Mouse (Mus musculus): ENCODE data around the gene AC161166.1. TPM values are rescaled to one million over a fixed set of nuclear protein-coding genes. Genes with fewer than 3 reads are reported as not detected.

The AC161166.1 gene
- total and polyA plus RNA-seq, 2 experiments from 2014 or later = 0.10 TPM; not detected in 1

DNA sequence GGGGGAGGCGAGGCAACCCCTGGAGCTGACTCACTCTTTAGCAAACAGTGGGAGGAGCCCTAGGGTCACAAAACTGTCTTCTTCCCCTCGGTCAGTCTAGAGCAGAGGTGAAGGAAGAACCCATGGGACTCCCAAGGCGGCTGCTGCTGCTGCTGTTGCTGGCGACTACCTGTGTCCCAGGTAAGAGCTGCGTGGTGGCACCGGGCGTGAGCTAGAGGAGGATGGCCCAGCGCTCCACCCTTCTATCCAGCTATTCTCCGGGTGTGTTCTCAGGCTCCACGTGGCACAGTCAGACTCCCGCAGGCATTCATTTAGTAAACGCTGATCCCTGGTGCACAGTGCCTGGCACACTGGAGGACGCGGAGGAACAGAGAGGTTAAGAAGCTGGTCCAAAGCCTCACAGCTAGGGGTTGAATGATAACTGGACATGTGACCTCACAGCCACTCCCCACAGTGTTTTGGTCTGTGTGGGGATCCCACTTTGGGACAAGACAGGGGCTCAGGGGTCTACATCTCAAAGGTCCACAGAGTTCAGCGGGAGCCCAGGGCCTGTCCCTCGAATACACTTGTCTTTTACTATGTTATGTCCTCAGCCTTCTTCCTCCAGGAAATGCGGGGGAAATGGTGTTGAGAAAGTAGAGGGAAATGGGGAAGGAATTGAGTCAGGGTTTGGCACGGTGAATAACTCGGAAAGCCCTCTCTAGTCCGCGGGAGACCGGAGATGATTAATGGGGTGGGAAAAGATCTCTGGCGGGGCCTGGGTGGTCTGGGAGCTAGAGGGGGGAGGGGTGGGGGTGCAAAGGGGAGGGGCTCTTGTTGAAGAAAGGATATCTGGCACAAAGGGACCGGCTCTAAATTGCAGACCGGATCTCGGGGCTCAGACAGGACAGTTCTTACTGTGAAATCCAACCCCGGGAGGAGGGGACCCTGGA lies 49.6 kb downstream of the AC161166.1 start, which contains the start of gene Plaur:
TSS of gene Plaur (plus strand) at position 97 of the 932 bp plus-strand sequence.
- DNase-seq (ENCODE audit: low spot score) (peak; percentile 56), ATAC-seq (ENCODE audit: insufficient read depth, low read depth) (peak; percentile 62)
- 3% methylated on average over 27 of the region's 27 CpGs for WGBS
- H3K9me3 ChIP-seq (replicated peaks; ENCODE audit: control insufficient read depth, low read length) = no peaks in the 10 kb centered on the region
- no peaks in the 10 kb centered on the region; the same call in 1 of the 2 replicates for H3K27me3 ChIP-seq (ENCODE audit: control insufficient read depth, insufficient read depth, low read length)
- peaks cover 4% of the 10 kb centered on the region; the same call in 1 of the 2 replicates for H3K4me1 ChIP-seq (ENCODE audit: control insufficient read depth, insufficient read depth)
- no peak for TF ChIP-seq CTCF (IDR thresholded peaks at IDR 0.05; ENCODE audit: low read depth)
- no peak for TF ChIP-seq EP300 (IDR thresholded peaks at IDR 0.05; ENCODE audit: low read depth)
- peak within 1 kb of the TSS; percentile 40 for H3K4me3 ChIP-seq (ENCODE audit: low read depth, low read length)
- H3K36me3 ChIP-seq (replicated peaks; ENCODE audit: control insufficient read depth, insufficient read depth, low read length) = peaks cover 8% of the 10 kb centered on the region; the same call in 1 of the 2 replicates
- peak within 1 kb of the TSS; percentile 55 for H3K4me2 ChIP-seq (ENCODE audit: low read depth, low read length)
- peak within 1 kb of the TSS; percentile 76 for H3K27ac ChIP-seq (ENCODE audit: low read depth)
- H3K9ac ChIP-seq (replicated peaks; ENCODE audit: low read depth, low read length) = no peak within 1 kb of the TSS; the same call in 1 of the 2 replicates

- no peak overlapping the region for H3K4me3 ChIP-seq (ENCODE audit: low read depth, low read length)
- no peaks in the 10 kb centered on the region; the same call in 1 of the 2 replicates for H3K27me3 ChIP-seq (ENCODE audit: control insufficient read depth, insufficient read depth, low read length)
- peaks cover 4% of the 10 kb centered on the region; the same call in 1 of the 2 replicates for H3K4me1 ChIP-seq (ENCODE audit: control insufficient read depth, insufficient read depth)
- H3K4me2 ChIP-seq (ENCODE audit: low read depth, low read length) = peak overlapping the region; percentile 11; the same call in 1 of the 2 replicates
- DNase-seq (ENCODE audit: low spot score) (no peak), ATAC-seq (ENCODE audit: insufficient read depth, low read depth) (no peak)
- H3K27ac ChIP-seq (ENCODE audit: low read depth) = peak overlapping the region; percentile 51; the same call in 1 of the 2 replicates
- H3K9ac ChIP-seq (replicated peaks; ENCODE audit: low read depth, low read length) = no peak overlapping the region
- H3K9me3 ChIP-seq (replicated peaks; ENCODE audit: control insufficient read depth, low read length) = no peaks in the 10 kb centered on the region
- TF ChIP-seq CTCF (IDR thresholded peaks at IDR 0.05; ENCODE audit: low read depth) (no peak), EP300 (IDR thresholded peaks at IDR 0.05; ENCODE audit: low read depth) (no peak)
- WGBS = 36% methylated on average over 14 of the region's 14 CpGs
- H3K36me3 ChIP-seq (replicated peaks; ENCODE audit: control insufficient read depth, insufficient read depth, low read length) = 0 out of 2 replicates have a peak, but pooled peaks cover 5% of the 10 kb centered on the region
These were observed 50.7 kb downstream of the AC161166.1 start for GRCm38 (mm10) chr7:24461376-24462051.

Other genes starting within 250 kb of the AC161166.1 start
- 6.8 and 7.8 TPM in 2 replicates for gene Zfp93, start 242.0 kb downstream of the AC161166.1 start, total RNA-seq (2014; rRNA removed; ENCODE audit: low replicate concordance)
- 4.1 and 5.0 TPM in 2 replicates for gene Zfp93, start 242.0 kb downstream of the AC161166.1 start, polyA plus RNA-seq (2015; fragmentation: Nextera tagmentation; extraction: Ambion mirVana)
- gene Zfp61, start 211.2 kb downstream of the AC161166.1 start, total RNA-seq (2014; rRNA removed; ENCODE audit: low replicate concordance) = 3.4 and 14.6 TPM in 2 replicates
- gene Zfp61, start 211.2 kb downstream of the AC161166.1 start, polyA plus RNA-seq (2015; fragmentation: Nextera tagmentation; extraction: Ambion mirVana) = 6.7 and 6.8 TPM in 2 replicates
- gene Zfp94, start 195.8 kb downstream of the AC161166.1 start, total RNA-seq (2014; rRNA removed; ENCODE audit: low replicate concordance) = 0.95 and 4.1 TPM in 2 replicates
- gene Zfp94, start 195.8 kb downstream of the AC161166.1 start, polyA plus RNA-seq (2015; fragmentation: Nextera tagmentation; extraction: Ambion mirVana) = 2.8 and 2.9 TPM in 2 replicates
- not detected in 2 replicates for gene Tescl, start 178.5 kb downstream of the AC161166.1 start, total RNA-seq (2014; rRNA removed; ENCODE audit: low replicate concordance)
- 0.14 TPM in 1 of 2 replicates, not detected in the other for gene Tescl, start 178.5 kb downstream of the AC161166.1 start, polyA plus RNA-seq (2015; fragmentation: Nextera tagmentation; extraction: Ambion mirVana)
- not detected in 2 replicates for gene Lypd5, start 163.3 kb downstream of the AC161166.1 start, total RNA-seq (2014; rRNA removed; ENCODE audit: low replicate concordance)
- gene Lypd5, start 163.3 kb downstream of the AC161166.1 start, polyA plus RNA-seq (2015; fragmentation: Nextera tagmentation; extraction: Ambion mirVana) = not detected in 2 replicates
- gene Kcnn4, start 142.2 kb downstream of the AC161166.1 start, total RNA-seq (2014; rRNA removed; ENCODE audit: low replicate concordance) = 0.69 and 2.0 TPM in 2 replicates
- 0.85 and 0.98 TPM in 2 replicates for gene Kcnn4, start 142.2 kb downstream of the AC161166.1 start, polyA plus RNA-seq (2015; fragmentation: Nextera tagmentation; extraction: Ambion mirVana)
- 15.5 and 30.2 TPM in 2 replicates for gene Smg9, start 112.8 kb downstream of the AC161166.1 start, total RNA-seq (2014; rRNA removed; ENCODE audit: low replicate concordance)
- gene Smg9, start 112.8 kb downstream of the AC161166.1 start, polyA plus RNA-seq (2015; fragmentation: Nextera tagmentation; extraction: Ambion mirVana) = 13.1 and 13.5 TPM in 2 replicates
- not detected in 2 replicates for gene Irgc1, start 60.2 kb downstream of the AC161166.1 start, total RNA-seq (2014; rRNA removed; ENCODE audit: low replicate concordance)
- gene Irgc1, start 60.2 kb downstream of the AC161166.1 start, polyA plus RNA-seq (2015; fragmentation: Nextera tagmentation; extraction: Ambion mirVana) = not detected in 2 replicates
- 13.1 and 16.0 TPM in 2 replicates for gene Plaur, start 50.0 kb downstream of the AC161166.1 start, total RNA-seq (2014; rRNA removed; ENCODE audit: low replicate concordance)
- 6.1 and 6.5 TPM in 2 replicates for gene Plaur, start 50.0 kb downstream of the AC161166.1 start, polyA plus RNA-seq (2015; fragmentation: Nextera tagmentation; extraction: Ambion mirVana)
- gene Cadm4, start 30.4 kb downstream of the AC161166.1 start, total RNA-seq (2014; rRNA removed; ENCODE audit: low replicate concordance) = 14.3 and 30.5 TPM in 2 replicates
- gene Cadm4, start 30.4 kb downstream of the AC161166.1 start, polyA plus RNA-seq (2015; fragmentation: Nextera tagmentation; extraction: Ambion mirVana) = 4.1 and 4.2 TPM in 2 replicates
- 24.8 and 36.3 TPM in 2 replicates for gene Zfp428, start 5.4 kb downstream of the AC161166.1 start, total RNA-seq (2014; rRNA removed; ENCODE audit: low replicate concordance)
- gene Zfp428, start 5.4 kb downstream of the AC161166.1 start, polyA plus RNA-seq (2015; fragmentation: Nextera tagmentation; extraction: Ambion mirVana) = 39.1 and 39.3 TPM in 2 replicates
- gene Irgq, start 18.2 kb upstream of the AC161166.1 start, total RNA-seq (2014; rRNA removed; ENCODE audit: low replicate concordance) = 22.1 and 24.5 TPM in 2 replicates
- 4.5 and 4.8 TPM in 2 replicates for gene Irgq, start 18.2 kb upstream of the AC161166.1 start, polyA plus RNA-seq (2015; fragmentation: Nextera tagmentation; extraction: Ambion mirVana)
- not detected in 2 replicates for gene Pinlyp, start 33.7 kb upstream of the AC161166.1 start, total RNA-seq (2014; rRNA removed; ENCODE audit: low replicate concordance)
- not detected in 2 replicates for gene Pinlyp, start 33.7 kb upstream of the AC161166.1 start, polyA plus RNA-seq (2015; fragmentation: Nextera tagmentation; extraction: Ambion mirVana)
- gene Xrcc1, start 33.8 kb upstream of the AC161166.1 start, total RNA-seq (2014; rRNA removed; ENCODE audit: low replicate concordance) = 30.3 and 46.1 TPM in 2 replicates
- 30.7 and 31.1 TPM in 2 replicates for gene Xrcc1, start 33.8 kb upstream of the AC161166.1 start, polyA plus RNA-seq (2015; fragmentation: Nextera tagmentation; extraction: Ambion mirVana)
- 21.2 and 42.2 TPM in 2 replicates for gene Ethe1, start 75.1 kb upstream of the AC161166.1 start, total RNA-seq (2014; rRNA removed; ENCODE audit: low replicate concordance)
- gene Ethe1, start 75.1 kb upstream of the AC161166.1 start, polyA plus RNA-seq (2015; fragmentation: Nextera tagmentation; extraction: Ambion mirVana) = 21.5 and 23.1 TPM in 2 replicates
- 0.04 TPM in 1 of 2 replicates, not detected in the other for gene Zfp575, start 75.2 kb upstream of the AC161166.1 start, total RNA-seq (2014; rRNA removed; ENCODE audit: low replicate concordance)
- 0.58 and 0.67 TPM in 2 replicates for gene Zfp575, start 75.2 kb upstream of the AC161166.1 start, polyA plus RNA-seq (2015; fragmentation: Nextera tagmentation; extraction: Ambion mirVana)
- not detected in 2 replicates for gene Phldb3, start 98.3 kb upstream of the AC161166.1 start, total RNA-seq (2014; rRNA removed; ENCODE audit: low replicate concordance)
- gene Phldb3, start 98.3 kb upstream of the AC161166.1 start, polyA plus RNA-seq (2015; fragmentation: Nextera tagmentation; extraction: Ambion mirVana) = not detected in 2 replicates
- gene Lypd3, start 124.1 kb upstream of the AC161166.1 start, total RNA-seq (2014; rRNA removed; ENCODE audit: low replicate concordance) = not detected in 2 replicates
- not detected in 2 replicates for gene Lypd3, start 124.1 kb upstream of the AC161166.1 start, polyA plus RNA-seq (2015; fragmentation: Nextera tagmentation; extraction: Ambion mirVana)
- gene Tex101, start 164.2 kb upstream of the AC161166.1 start, total RNA-seq (2014; rRNA removed; ENCODE audit: low replicate concordance) = not detected in 2 replicates
- not detected in 2 replicates for gene Tex101, start 164.2 kb upstream of the AC161166.1 start, polyA plus RNA-seq (2015; fragmentation: Nextera tagmentation; extraction: Ambion mirVana)
- not detected in 2 replicates for gene BC049730, start 196.8 kb upstream of the AC161166.1 start, total RNA-seq (2014; rRNA removed; ENCODE audit: low replicate concordance)
- not detected in 2 replicates for gene BC049730, start 196.8 kb upstream of the AC161166.1 start, polyA plus RNA-seq (2015; fragmentation: Nextera tagmentation; extraction: Ambion mirVana)
- gene Gm4763, start 214.5 kb upstream of the AC161166.1 start, total RNA-seq (2014; rRNA removed; ENCODE audit: low replicate concordance) = not detected in 2 replicates
- gene Gm4763, start 214.5 kb upstream of the AC161166.1 start, polyA plus RNA-seq (2015; fragmentation: Nextera tagmentation; extraction: Ambion mirVana) = not detected in 2 replicates
- 0.12 TPM in 1 of 2 replicates, not detected in the other for gene Cd177, start 247.9 kb upstream of the AC161166.1 start, total RNA-seq (2014; rRNA removed; ENCODE audit: low replicate concordance)
- 0.18 and 0.23 TPM in 2 replicates for gene Cd177, start 247.9 kb upstream of the AC161166.1 start, polyA plus RNA-seq (2015; fragmentation: Nextera tagmentation; extraction: Ambion mirVana)